Mouse (Mus musculus): ENCODE measurements around the gene Rorc. TPM values are rescaled to one million over a fixed set of nuclear protein-coding genes. Genes with fewer than 3 reads are reported as not detected.
A peak's percentile ranks its signal among the peaks of the same experiment; 100 is the strongest.

The Rorc gene
- polyA plus RNA-seq, 1 experiment from 2014 or later: 14.4 TPM

- Histone ChIP-seq H3K9me3 (replicated peaks; ENCODE audit: low read length) (no peaks in the 10 kb centered on the region), H3K4me2 (ENCODE audit: low read length) (no peak overlapping the region), H3K36me3 (ENCODE audit: insufficient read depth, low read length) (no peaks in the 10 kb centered on the region), H3K27me3 (ENCODE audit: insufficient read depth, low read length) (no peaks in the 10 kb centered on the region), H3K4me3 (replicated peaks; ENCODE audit: low read depth, low read length) (no peak overlapping the region), H3K27ac (no peak overlapping the region), H3K9ac (ENCODE audit: low read depth, low read length) (no peak overlapping the region), H3K4me1 (replicated peaks; ENCODE audit: insufficient read depth, low read length) (no peaks in the 10 kb centered on the region)
- no peak for TF ChIP-seq CTCF (IDR thresholded peaks at IDR 0.05; ENCODE audit: low read depth)
- 64% methylated on average over 2 of the region's 2 CpGs for WGBS
- no peak for DNase-seq (ENCODE audit: low spot score)
- no peak for ATAC-seq (replicated peaks; ENCODE audit: low FRiP score, low read depth)
These were observed 58.4 kb downstream of the Rorc start for GRCm38 (mm10) chr3:94430980-94431379.

- H3K27me3 ChIP-seq (ENCODE audit: insufficient read depth, low read length): no peaks in the 10 kb centered on the region
- H3K9ac ChIP-seq (ENCODE audit: low read depth, low read length): no peak overlapping the region
- WGBS: 54% methylated on average over 2 of the region's 2 CpGs
- no peak overlapping the region for H3K27ac ChIP-seq
- no peaks in the 10 kb centered on the region for H3K4me1 ChIP-seq (replicated peaks; ENCODE audit: insufficient read depth, low read length)
- DNase-seq (ENCODE audit: low spot score) (no peak), ATAC-seq (replicated peaks; ENCODE audit: low FRiP score, low read depth) (no peak)
- no peaks in the 10 kb centered on the region for H3K36me3 ChIP-seq (ENCODE audit: insufficient read depth, low read length)
- no peak overlapping the region for H3K4me2 ChIP-seq (ENCODE audit: low read length)
- H3K9me3 ChIP-seq (replicated peaks; ENCODE audit: low read length): no peaks in the 10 kb centered on the region
- no peak for TF ChIP-seq CTCF (IDR thresholded peaks at IDR 0.05; ENCODE audit: low read depth)
- H3K4me3 ChIP-seq (replicated peaks; ENCODE audit: low read depth, low read length): no peak overlapping the region
These were observed 61.7 kb downstream of the Rorc start for GRCm38 (mm10) chr3:94434305-94434704.

GRCm38 (mm10) chr3:94436420-94436819, 63.8 kb downstream of the Rorc start:
- 82% methylated on average over 9 of the region's 9 CpGs for WGBS
- no peak overlapping the region for H3K27ac ChIP-seq
- no peak for TF ChIP-seq CTCF (IDR thresholded peaks at IDR 0.05; ENCODE audit: low read depth)

GRCm38 (mm10) chr3:94441182-94441581, 68.6 kb downstream of the Rorc start:
- Histone ChIP-seq H3K4me2 (ENCODE audit: low read length) (no peak overlapping the region), H3K27me3 (ENCODE audit: insufficient read depth, low read length) (no peaks in the 10 kb centered on the region), H3K9ac (ENCODE audit: low read depth, low read length) (no peak overlapping the region), H3K27ac (no peak overlapping the region), H3K4me1 (replicated peaks; ENCODE audit: insufficient read depth, low read length) (0 out of 2 replicates have a peak, but pooled peaks cover 4% of the 10 kb centered on the region), H3K9me3 (replicated peaks; ENCODE audit: low read length) (no peaks in the 10 kb centered on the region), H3K4me3 (replicated peaks; ENCODE audit: low read depth, low read length) (no peak overlapping the region), H3K36me3 (ENCODE audit: insufficient read depth, low read length) (peaks cover 2% of the 10 kb centered on the region; the same call in 1 of the 2 replicates)
- DNase-seq (ENCODE audit: low spot score): peak; percentile 49
- ATAC-seq (replicated peaks; ENCODE audit: low FRiP score, low read depth): no peak
- 43% methylated on average over 3 of the region's 3 CpGs for WGBS
- TF ChIP-seq CTCF (IDR thresholded peaks at IDR 0.05; ENCODE audit: low read depth): peak; percentile 65

More at GRCm38 (mm10) chr3:94436420-94436819, 63.8 kb downstream of the Rorc start:
- no peak overlapping the region for H3K4me3 ChIP-seq (replicated peaks; ENCODE audit: low read depth, low read length)
- no peaks in the 10 kb centered on the region for H3K9me3 ChIP-seq (replicated peaks; ENCODE audit: low read length)
- ATAC-seq (replicated peaks; ENCODE audit: low FRiP score, low read depth): no peak
- no peak overlapping the region for H3K9ac ChIP-seq (ENCODE audit: low read depth, low read length)
- no peaks in the 10 kb centered on the region for H3K4me1 ChIP-seq (replicated peaks; ENCODE audit: insufficient read depth, low read length)
- no peaks in the 10 kb centered on the region for H3K27me3 ChIP-seq (ENCODE audit: insufficient read depth, low read length)
- H3K4me2 ChIP-seq (ENCODE audit: low read length): no peak overlapping the region
- DNase-seq (ENCODE audit: low spot score): no peak
- no peaks in the 10 kb centered on the region for H3K36me3 ChIP-seq (ENCODE audit: insufficient read depth, low read length)

- H3K4me1 ChIP-seq (replicated peaks; ENCODE audit: insufficient read depth, low read length): 0 out of 2 replicates have a peak, but pooled peaks cover 4% of the 10 kb centered on the region
- H3K4me2 ChIP-seq (ENCODE audit: low read length): peak within 1 kb of the TSS; percentile 87
- no peaks in the 10 kb centered on the region for H3K9me3 ChIP-seq (replicated peaks; ENCODE audit: low read length)
- no peaks in the 10 kb centered on the region for H3K27me3 ChIP-seq (ENCODE audit: insufficient read depth, low read length)
- no peak for TF ChIP-seq CTCF (IDR thresholded peaks at IDR 0.05; ENCODE audit: low read depth)
- under 1% methylated on average over 36 of the region's 39 CpGs for WGBS
- peak within 1 kb of the TSS; percentile 52; the same call in 1 of the 2 replicates for H3K27ac ChIP-seq
- H3K4me3 ChIP-seq (replicated peaks; ENCODE audit: low read depth, low read length): peak within 1 kb of the TSS; percentile 63
- H3K9ac ChIP-seq (ENCODE audit: low read depth, low read length): peak within 1 kb of the TSS; percentile 77
- peak; percentile 98 for ATAC-seq (replicated peaks; ENCODE audit: low FRiP score, low read depth)
- peaks cover 20% of the 10 kb centered on the region for H3K36me3 ChIP-seq (ENCODE audit: insufficient read depth, low read length)
- DNase-seq (ENCODE audit: low spot score): peak; percentile 97
These were observed 70.5 kb downstream of the Rorc start, which contains the start of gene Mrpl9 for GRCm38 (mm10) chr3:94442951-94443596. Gene Mrpl9, plus strand, starts transcription at chr3:94443318.

GRCm38 (mm10) chr3:94443597-94443964, 71.0 kb downstream of the Rorc start, which contains the start of gene Oaz3:
Gene Oaz3, minus strand, starts transcription at chr3:94443915.
- TF ChIP-seq CTCF (IDR thresholded peaks at IDR 0.05; ENCODE audit: low read depth): no peak
- H3K27ac ChIP-seq: peak within 1 kb of the TSS; percentile 52; the same call in 1 of the 2 replicates

More at GRCm38 (mm10) chr3:94443597-94443964, 71.0 kb downstream of the Rorc start, which contains the start of gene Oaz3:
- Histone ChIP-seq H3K9ac (ENCODE audit: low read depth, low read length) (peak within 1 kb of the TSS; percentile 77), H3K4me3 (replicated peaks; ENCODE audit: low read depth, low read length) (peak within 1 kb of the TSS; percentile 63), H3K4me1 (replicated peaks; ENCODE audit: insufficient read depth, low read length) (0 out of 2 replicates have a peak, but pooled peaks cover 4% of the 10 kb centered on the region), H3K27me3 (ENCODE audit: insufficient read depth, low read length) (no peaks in the 10 kb centered on the region), H3K9me3 (replicated peaks; ENCODE audit: low read length) (no peaks in the 10 kb centered on the region), H3K36me3 (ENCODE audit: insufficient read depth, low read length) (peaks cover 24% of the 10 kb centered on the region), H3K4me2 (ENCODE audit: low read length) (peak within 1 kb of the TSS; percentile 87)
- WGBS: 0% methylated on average over 24 of the region's 24 CpGs
- no peak for ATAC-seq (replicated peaks; ENCODE audit: low FRiP score, low read depth)
- no peak for DNase-seq (ENCODE audit: low spot score)

Other genes starting within 250 kb of the Rorc start
- not detected in 2 replicates for gene Gm10696, start 194.6 kb upstream of the Rorc start, polyA plus RNA-seq (2015; fragmentation: Nextera tagmentation; extraction: Ambion mirVana)
- gene Gm5286, start 176.1 kb upstream of the Rorc start, polyA plus RNA-seq (2015; fragmentation: Nextera tagmentation; extraction: Ambion mirVana): not detected in 2 replicates
- not detected in 2 replicates for gene Gm4778, start 108.8 kb upstream of the Rorc start, polyA plus RNA-seq (2015; fragmentation: Nextera tagmentation; extraction: Ambion mirVana)
- gene Them4, start 62.7 kb upstream of the Rorc start, polyA plus RNA-seq (2015; fragmentation: Nextera tagmentation; extraction: Ambion mirVana): 20.2 and 21.5 TPM in 2 replicates
- gene Them5, start 30.7 kb upstream of the Rorc start, polyA plus RNA-seq (2015; fragmentation: Nextera tagmentation; extraction: Ambion mirVana): 0.09 TPM in 1 of 2 replicates, not detected in the other
- 0.50 and 0.75 TPM in 2 replicates for gene C2cd4d, start 10.4 kb upstream of the Rorc start, polyA plus RNA-seq (2015; fragmentation: Nextera tagmentation; extraction: Ambion mirVana)
- 0.32 and 0.47 TPM in 2 replicates for gene Lingo4, start 25.7 kb downstream of the Rorc start, polyA plus RNA-seq (2015; fragmentation: Nextera tagmentation; extraction: Ambion mirVana)
- 11.1 and 12.8 TPM in 2 replicates for gene Tdrkh, start 40.5 kb downstream of the Rorc start, polyA plus RNA-seq (2015; fragmentation: Nextera tagmentation; extraction: Ambion mirVana)
- gene Mrpl9, start 70.5 kb downstream of the Rorc start, polyA plus RNA-seq (2015; fragmentation: Nextera tagmentation; extraction: Ambion mirVana): 52.7 and 57.1 TPM in 2 replicates
- gene Oaz3, start 71.1 kb downstream of the Rorc start, polyA plus RNA-seq (2015; fragmentation: Nextera tagmentation; extraction: Ambion mirVana): 0.13 and 0.24 TPM in 2 replicates
- gene Celf3, start 105.5 kb downstream of the Rorc start, polyA plus RNA-seq (2015; fragmentation: Nextera tagmentation; extraction: Ambion mirVana): 0.39 and 0.50 TPM in 2 replicates
- 2.0 TPM in 2 replicates for gene Riiad1, start 107.5 kb downstream of the Rorc start, polyA plus RNA-seq (2015; fragmentation: Nextera tagmentation; extraction: Ambion mirVana)
- gene Snx27, start 209.9 kb downstream of the Rorc start, polyA plus RNA-seq (2015; fragmentation: Nextera tagmentation; extraction: Ambion mirVana): 33.4 and 39.1 TPM in 2 replicates